Mouse (Mus musculus) neural tube, embryonic 11.5 days (tissue): ENCODE data around the gene Edil3. TPM values are rescaled to one million over a fixed set of nuclear protein-coding genes. Genes with fewer than 3 reads are reported as not detected.
A peak's percentile ranks its signal among the peaks of the same experiment; 100 is the strongest.

Experiments
- ATAC-seq: fragments of 200-750 bp; cut with Nextera tagmentation; 2 replicates; pipeline ENCODE4 v1.8.0; 2017; ENCODE audit warnings: moderate number of reproducible peaks, mild to moderate bottlenecking, moderate TSS enrichment, moderate library complexity; ENCODE audit not compliant: insufficient read depth, low FRiP score, low TSS enrichment
- DNase-seq: peaks from one replicate; pipeline ENCODE4 v3.0.0-alpha.2; 2015; ENCODE audit warnings: low spot score
- H3K27ac ChIP-seq: fragments of 300-500 bp; sonication (generic); 2 replicates; pipeline ENCODE4 v1.5.1; 2014; ENCODE audit warnings: low read depth, mild to moderate bottlenecking, low read length
- H3K27me3 ChIP-seq: fragments of 300-500 bp; sonication (generic); 2 replicates; pipeline ENCODE4 v1.6.1; 2014; ENCODE audit warnings: mild to moderate bottlenecking, low read length, mixed read lengths; ENCODE audit not compliant: control insufficient read depth, insufficient read depth
- H3K36me3 ChIP-seq: fragments of 300-500 bp; sonication (generic); 2 replicates; pipeline ENCODE4 v1.6.1; 2014; ENCODE audit warnings: mild to moderate bottlenecking, low read length, moderate library complexity, mixed read lengths; ENCODE audit not compliant: control insufficient read depth, insufficient read depth
- H3K4me1 ChIP-seq: fragments of 300-500 bp; sonication (generic); 2 replicates; pipeline ENCODE4 v1.6.1; 2014; ENCODE audit warnings: low read length, mixed read lengths; ENCODE audit not compliant: control insufficient read depth, insufficient read depth
- H3K4me2 ChIP-seq: fragments of 300-500 bp; sonication (generic); 2 replicates; pipeline ENCODE4 v1.6.1; 2014; ENCODE audit warnings: low read depth, mild to moderate bottlenecking, moderate library complexity
- H3K4me3 ChIP-seq: fragments of 300-500 bp; sonication (generic); 2 replicates; pipeline ENCODE4 v1.5.1; 2014; ENCODE audit warnings: low read depth, low read length
- H3K9ac ChIP-seq: fragments of 300-500 bp; sonication (generic); 2 replicates; pipeline ENCODE4 v1.6.1; 2014; ENCODE audit warnings: mild to moderate bottlenecking, low read length
- H3K9me3 ChIP-seq: fragments of 300-500 bp; sonication (generic); 2 replicates; pipeline ENCODE4 v1.6.1; 2016; ENCODE audit warnings: low read length; ENCODE audit not compliant: control insufficient read depth
- whole genome bisulfite sequencing: fragments of 180-500 bp; shearing (Covaris S2); extraction: QIAGEN DNeasy Blood & Tissue Kit; methylation state at CpG from one replicate; pipeline ENCODE4 v1.1.7; 2014; 5-methylcytosine and 5-hydroxymethylcytosine counted together
- polyA plus RNA-seq: library from polyadenylated mRNA; unstranded; fragments of >200 nt; fragmentation: Nextera tagmentation; extraction: Ambion mirVana; gene quantifications from 2 replicates; pipeline ENCODE4 v1.2.1, GENCODE M21; 2014

Gene Edil3
- 37.8 and 45.1 TPM in 2 replicates for polyA plus RNA-seq

- Histone ChIP-seq H3K9me3 (no peaks in the 10 kb centered on the region), H3K4me3 (peak within 1 kb of the TSS; percentile 69), H3K9ac (peak within 1 kb of the TSS; percentile 89), H3K27me3 (peaks cover 3% of the 10 kb centered on the region; the same call in 1 of the 2 replicates), H3K36me3 (no peaks in the 10 kb centered on the region), H3K27ac (peak within 1 kb of the TSS; percentile 60), H3K4me1 (no peaks in the 10 kb centered on the region), H3K4me2 (peak within 1 kb of the TSS; percentile 97)
- ATAC-seq (peak; percentile 88), DNase-seq (peak; percentile 80)
- WGBS: under 1% methylated on average over 59 of the region's 60 CpGs
Measured at GRCm38 (mm10) chr13:88821440-88822331, at the start of gene Edil3. TSS of gene Edil3 (plus strand) at chr13:88821472.

- DNase-seq (no peak), ATAC-seq (no peak)
- no peaks in the 10 kb centered on the region for H3K27me3 ChIP-seq
- no peak overlapping the region for H3K4me3 ChIP-seq
- H3K9ac ChIP-seq: no peak overlapping the region
- H3K9me3 ChIP-seq: no peaks in the 10 kb centered on the region
- H3K4me2 ChIP-seq: no peak overlapping the region
- no peaks in the 10 kb centered on the region for H3K4me1 ChIP-seq
- no peak overlapping the region for H3K27ac ChIP-seq
- 85% methylated on average over 1 of the region's 1 CpGs for WGBS
- H3K36me3 ChIP-seq: no peaks in the 10 kb centered on the region
Measured at GRCm38 (mm10) chr13:88799186-88799585, 22.1 kb upstream of the Edil3 start.

- H3K9me3 ChIP-seq: no peaks in the 10 kb centered on the region
- no peaks in the 10 kb centered on the region for H3K4me1 ChIP-seq
- no peaks in the 10 kb centered on the region for H3K36me3 ChIP-seq
- no peak overlapping the region for H3K27ac ChIP-seq
- H3K9ac ChIP-seq: no peak overlapping the region
- H3K27me3 ChIP-seq: no peaks in the 10 kb centered on the region
- WGBS: 88% methylated on average over 1 of the region's 1 CpGs
- no peak overlapping the region for H3K4me2 ChIP-seq
- no peak overlapping the region for H3K4me3 ChIP-seq
- DNase-seq (no peak), ATAC-seq (no peak)
Measured at GRCm38 (mm10) chr13:88801006-88801405, 20.3 kb upstream of the Edil3 start.

- no peak for ATAC-seq
- no peak for DNase-seq
- WGBS: 58% methylated on average over 1 of the region's 1 CpGs
Measured at GRCm38 (mm10) chr13:88805838-88806237, 15.4 kb upstream of the Edil3 start.

GRCm38 (mm10) chr13:88806269-88806668 lies 15.0 kb upstream of the Edil3 start:
- H3K4me2 ChIP-seq: no peak overlapping the region
- DNase-seq: no peak
- no peak overlapping the region for H3K4me3 ChIP-seq
- ATAC-seq: no peak
- 93% methylated on average over 3 of the region's 3 CpGs for WGBS
- H3K27me3 ChIP-seq: no peaks in the 10 kb centered on the region
- H3K9me3 ChIP-seq: no peaks in the 10 kb centered on the region
- H3K4me1 ChIP-seq: no peaks in the 10 kb centered on the region
- H3K9ac ChIP-seq: no peak overlapping the region
- H3K36me3 ChIP-seq: no peaks in the 10 kb centered on the region
- H3K27ac ChIP-seq: no peak overlapping the region

More at GRCm38 (mm10) chr13:88805838-88806237, 15.4 kb upstream of the Edil3 start:
- no peaks in the 10 kb centered on the region for H3K4me1 ChIP-seq
- no peaks in the 10 kb centered on the region for H3K9me3 ChIP-seq
- H3K4me2 ChIP-seq: no peak overlapping the region
- H3K9ac ChIP-seq: no peak overlapping the region
- H3K36me3 ChIP-seq: no peaks in the 10 kb centered on the region
- H3K27me3 ChIP-seq: no peaks in the 10 kb centered on the region
- no peak overlapping the region for H3K27ac ChIP-seq
- H3K4me3 ChIP-seq: no peak overlapping the region

GRCm38 (mm10) chr13:88810097-88810496 lies 11.2 kb upstream of the Edil3 start:
- Histone ChIP-seq H3K4me1 (no peaks in the 10 kb centered on the region), H3K9me3 (no peaks in the 10 kb centered on the region), H3K4me2 (no peak overlapping the region), H3K9ac (no peak overlapping the region), H3K36me3 (no peaks in the 10 kb centered on the region), H3K4me3 (no peak overlapping the region), H3K27me3 (no peaks in the 10 kb centered on the region), H3K27ac (no peak overlapping the region)
- DNase-seq: no peak
- no peak for ATAC-seq
- 95% methylated on average over 1 of the region's 1 CpGs for WGBS

- H3K36me3 ChIP-seq: no peaks in the 10 kb centered on the region
- DNase-seq: peak; percentile 17
- WGBS: 13% methylated on average over 5 of the region's 5 CpGs
- ATAC-seq: no peak; the same call in 1 of the 2 replicates
- H3K4me2 ChIP-seq: peak overlapping the region; percentile 97
- H3K9me3 ChIP-seq: no peaks in the 10 kb centered on the region
- H3K9ac ChIP-seq: no peak overlapping the region; the same call in 1 of the 2 replicates
- no peaks in the 10 kb centered on the region for H3K4me1 ChIP-seq
- peaks cover 3% of the 10 kb centered on the region; the same call in 1 of the 2 replicates for H3K27me3 ChIP-seq
- H3K4me3 ChIP-seq: peak overlapping the region; percentile 69
- no peak overlapping the region for H3K27ac ChIP-seq
Measured at GRCm38 (mm10) chr13:88820686-88821308, 475 bp upstream of the Edil3 start.

GRCm38 (mm10) chr13:88822332-88822895 lies 1.1 kb downstream of the Edil3 start:
- Histone ChIP-seq H3K27ac (no peak overlapping the region), H3K36me3 (no peaks in the 10 kb centered on the region), H3K9ac (peak overlapping the region; percentile 89), H3K27me3 (peaks cover 3% of the 10 kb centered on the region; the same call in 1 of the 2 replicates), H3K4me1 (no peaks in the 10 kb centered on the region), H3K9me3 (no peaks in the 10 kb centered on the region), H3K4me3 (peak overlapping the region; percentile 69), H3K4me2 (peak overlapping the region; percentile 97)
- ATAC-seq (no peak; the same call in 1 of the 2 replicates), DNase-seq (peak; percentile 29)
- 5% methylated on average over 10 of the region's 10 CpGs for WGBS
